Mouse (Mus musculus) lung, postnatal 4 days (tissue): ENCODE data around the gene Ppp1r14b.
A peak's percentile ranks its signal among the peaks of the same experiment; 100 is the strongest.
"Not testable (repeated sequence)": the region's sequence is repeated elsewhere in the genome, so short reads cannot be mapped to it uniquely, and the experiment has no call there.

ENCODE experiments used
- DNase-seq, 2 experiments: peaks; one replicate each; pipeline ENCODE4 v3.0.0; 2021

The Ppp1r14b gene

GRCm38 (mm10) chr19:6977759-6978638, 3.2 kb downstream of the Ppp1r14b start:
- DNase-seq, result no peak

GRCm38 (mm10) chr19:6978639-6978974, 3.8 kb downstream of the Ppp1r14b start:
- no peak for DNase-seq

GRCm38 (mm10) chr19:6979001-6979479, 4.3 kb downstream of the Ppp1r14b start:
- DNase-seq, result peak in 1 of 2 experiments; percentile 45

GRCm38 (mm10) chr19:6979486-6980380, 5.0 kb downstream of the Ppp1r14b start:
- peak; percentile 99 to 100 for DNase-seq

GRCm38 (mm10) chr19:6980381-6981093, 5.8 kb downstream of the Ppp1r14b start, which contains the start of gene Fkbp2:
Gene Fkbp2 (minus strand): TSS chr19:6980501.
- peak; percentile 99 for DNase-seq

GRCm38 (mm10) chr19:6981465-6981864, 6.7 kb downstream of the Ppp1r14b start:
- no peak for DNase-seq

GRCm38 (mm10) chr19:6983621-6984020, 8.9 kb downstream of the Ppp1r14b start:
- no peak for DNase-seq

- no peak for DNase-seq
These were observed 10.5 kb downstream of the Ppp1r14b start for GRCm38 (mm10) chr19:6985300-6985699.

GRCm38 (mm10) chr19:6985951-6986708, 11.4 kb downstream of the Ppp1r14b start:
- DNase-seq, result no peak

GRCm38 (mm10) chr19:6987061-6987903, 12.5 kb downstream of the Ppp1r14b start, which contains the start of gene Vegfb:
Gene Vegfb (minus strand): TSS chr19:6987651.
- DNase-seq, result peak; percentile 68 to 79

GRCm38 (mm10) chr19:6987904-6988285, 13.1 kb downstream of the Ppp1r14b start:
- no peak for DNase-seq

- no peak for DNase-seq
These were observed 14.5 kb downstream of the Ppp1r14b start for GRCm38 (mm10) chr19:6989251-6989650.

GRCm38 (mm10) chr19:6990712-6991111, 15.9 kb downstream of the Ppp1r14b start:
- no peak for DNase-seq

- not testable (repeated sequence) for DNase-seq
These were observed 16.4 kb downstream of the Ppp1r14b start for GRCm38 (mm10) chr19:6991166-6991565.

- peak; percentile 97 to 98 for DNase-seq
These were observed 17.5 kb downstream of the Ppp1r14b start, which contains the start of gene Dnajc4 for GRCm38 (mm10) chr19:6992011-6992858. Gene Dnajc4 (minus strand): TSS chr19:6992572.

GRCm38 (mm10) chr19:6993011-6993770, 18.4 kb downstream of the Ppp1r14b start:
- no peak for DNase-seq

- no peak for DNase-seq
These were observed 19.2 kb downstream of the Ppp1r14b start for GRCm38 (mm10) chr19:6994002-6994401.

- DNase-seq, result no peak
These were observed 19.7 kb downstream of the Ppp1r14b start for GRCm38 (mm10) chr19:6994489-6994888.
